Mouse (Mus musculus) brain, embryonic 18.5 days (tissue): ENCODE results near the gene Ttll13.

Source experiments
- DNase-seq: peaks from one replicate; pipeline ENCODE4 v3.0.0-alpha.2; 2012; ENCODE audit warnings: low read depth, low spot score

The Ttll13 gene

DNA sequence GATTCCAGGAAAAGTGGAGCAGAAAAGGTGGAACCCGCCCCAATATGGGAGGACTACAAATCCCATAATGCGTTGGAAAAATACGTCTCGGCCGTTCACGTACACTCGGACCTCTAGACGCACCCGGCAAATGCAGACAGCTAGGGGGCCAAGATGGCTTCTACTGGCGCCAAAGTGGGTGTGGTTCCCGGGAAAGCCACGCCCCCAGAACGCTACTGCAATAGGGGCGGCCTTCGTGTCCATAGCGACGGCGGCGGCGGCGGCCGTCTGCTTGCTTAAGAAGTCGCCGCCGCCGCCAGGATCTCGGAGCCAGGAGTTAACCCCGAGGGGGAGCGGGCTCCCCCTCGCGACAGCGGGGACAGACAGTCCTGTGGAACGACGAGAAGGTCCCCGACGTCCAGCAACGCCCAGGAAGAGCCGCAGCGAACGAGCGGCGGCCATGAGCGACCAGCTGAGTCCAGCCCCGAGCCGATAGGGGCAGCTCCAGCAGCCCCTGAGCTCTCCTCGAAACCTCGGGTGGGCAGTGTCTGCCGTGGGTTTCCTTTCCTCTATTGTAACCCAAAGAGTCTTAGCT lies at the start of gene Ttll13:
Gene Ttll13 (plus strand): TSS at position 229 of the 574 bp plus-strand sequence.
- peak; percentile 95 for DNase-seq

DNA sequence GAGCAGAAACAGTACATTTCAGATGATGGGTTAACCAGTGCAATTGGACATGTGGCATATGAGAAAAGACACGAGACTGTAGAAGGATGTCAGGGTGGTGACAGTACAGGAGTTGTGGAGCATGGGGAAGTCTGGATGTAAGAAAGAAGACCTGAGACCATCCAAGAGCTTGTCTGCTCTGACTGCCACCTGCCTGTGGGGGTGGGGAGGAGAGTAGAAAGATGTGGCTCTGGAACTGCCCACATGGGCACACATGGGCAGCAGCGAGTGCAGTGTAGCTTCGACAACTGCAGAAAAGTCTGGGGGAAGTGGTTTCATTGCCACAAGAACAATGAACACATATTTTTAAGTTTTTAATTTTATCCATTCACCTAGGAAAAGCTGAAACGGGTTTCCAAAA lies 48.8 kb upstream of the Ttll13 start:
- no peak for DNase-seq

DNA sequence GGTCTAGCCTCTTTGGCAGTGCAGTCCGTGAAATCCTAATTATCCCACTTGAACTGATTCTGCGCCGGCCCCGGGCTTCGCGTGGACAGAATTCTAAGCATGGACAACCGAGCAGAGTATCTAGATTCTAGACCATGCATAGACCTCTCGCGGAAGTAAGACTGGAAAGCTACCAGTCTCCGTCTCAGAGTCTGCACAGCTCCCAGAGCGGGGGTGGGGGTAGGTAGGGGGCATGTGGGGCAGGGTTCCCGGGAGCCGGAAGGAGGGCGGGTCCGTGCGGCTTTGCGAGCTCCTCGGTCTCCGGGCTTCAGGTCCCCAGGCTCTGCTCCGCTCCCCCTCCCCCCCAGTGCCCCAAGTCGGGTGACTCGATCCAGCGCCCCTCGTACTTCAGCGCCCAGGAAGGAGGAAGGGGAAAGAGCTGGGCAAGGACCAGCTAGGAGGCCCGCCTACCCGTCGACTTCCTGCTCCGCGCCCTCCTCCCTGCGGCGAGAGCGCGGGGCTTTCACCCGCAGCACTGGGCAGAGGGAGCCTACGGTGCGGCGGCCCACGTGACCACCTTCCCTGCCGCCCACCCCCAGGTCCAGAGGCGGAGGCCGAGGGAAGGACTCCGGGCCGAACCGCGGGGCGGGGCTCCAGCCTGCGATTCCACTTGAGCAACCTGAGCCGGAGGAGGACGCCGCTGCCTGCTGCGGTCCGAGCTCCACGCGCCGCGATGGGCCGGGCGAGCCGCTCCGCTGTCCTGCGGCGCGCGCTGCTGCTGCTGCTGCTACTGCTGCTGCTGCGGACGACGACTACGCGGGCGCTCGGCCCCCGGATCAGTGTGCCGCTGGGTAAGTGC lies 48.0 kb upstream of the Ttll13 start:
- peak; percentile 60 for DNase-seq

DNA sequence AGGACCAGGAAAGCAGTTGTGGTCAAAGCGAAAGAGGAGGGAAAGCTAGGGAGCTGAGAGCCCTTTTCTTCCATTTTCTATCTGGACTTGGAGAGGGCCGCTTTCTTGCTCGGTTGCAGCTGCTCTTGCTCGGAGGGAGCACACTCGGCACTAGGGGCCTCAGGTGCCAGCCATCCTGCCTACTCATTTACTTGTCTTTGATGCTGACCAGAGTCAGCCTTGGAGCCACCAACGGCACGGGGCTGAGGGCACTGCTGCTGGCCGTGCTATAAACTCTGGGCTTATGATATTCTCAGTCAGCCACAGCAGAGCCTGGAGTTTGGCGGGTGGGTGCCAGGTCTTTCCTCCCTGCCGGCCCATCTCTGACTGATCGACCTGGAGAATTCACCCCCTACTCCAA lies 47.3 kb upstream of the Ttll13 start:
- DNase-seq = no peak

DNA sequence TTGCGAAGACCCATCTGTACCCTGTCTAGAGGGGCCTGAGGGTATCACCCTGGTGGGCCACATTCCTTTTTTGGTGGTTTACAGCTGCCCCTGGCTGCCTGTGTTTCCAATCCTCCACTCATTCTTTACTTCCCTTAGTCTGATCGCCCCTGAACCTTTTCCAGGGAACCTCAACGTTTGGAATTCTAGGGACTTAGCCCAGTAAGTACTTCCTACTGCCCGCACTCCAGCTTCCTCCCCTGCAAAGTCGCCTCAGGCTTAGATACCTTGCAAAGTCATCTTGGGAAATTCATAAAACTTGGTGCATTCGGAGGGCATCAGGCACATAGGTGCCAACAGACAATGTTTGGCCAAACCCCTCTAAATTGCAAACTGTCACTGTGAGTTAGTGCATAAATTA lies 46.9 kb upstream of the Ttll13 start:
- DNase-seq = no peak

DNA sequence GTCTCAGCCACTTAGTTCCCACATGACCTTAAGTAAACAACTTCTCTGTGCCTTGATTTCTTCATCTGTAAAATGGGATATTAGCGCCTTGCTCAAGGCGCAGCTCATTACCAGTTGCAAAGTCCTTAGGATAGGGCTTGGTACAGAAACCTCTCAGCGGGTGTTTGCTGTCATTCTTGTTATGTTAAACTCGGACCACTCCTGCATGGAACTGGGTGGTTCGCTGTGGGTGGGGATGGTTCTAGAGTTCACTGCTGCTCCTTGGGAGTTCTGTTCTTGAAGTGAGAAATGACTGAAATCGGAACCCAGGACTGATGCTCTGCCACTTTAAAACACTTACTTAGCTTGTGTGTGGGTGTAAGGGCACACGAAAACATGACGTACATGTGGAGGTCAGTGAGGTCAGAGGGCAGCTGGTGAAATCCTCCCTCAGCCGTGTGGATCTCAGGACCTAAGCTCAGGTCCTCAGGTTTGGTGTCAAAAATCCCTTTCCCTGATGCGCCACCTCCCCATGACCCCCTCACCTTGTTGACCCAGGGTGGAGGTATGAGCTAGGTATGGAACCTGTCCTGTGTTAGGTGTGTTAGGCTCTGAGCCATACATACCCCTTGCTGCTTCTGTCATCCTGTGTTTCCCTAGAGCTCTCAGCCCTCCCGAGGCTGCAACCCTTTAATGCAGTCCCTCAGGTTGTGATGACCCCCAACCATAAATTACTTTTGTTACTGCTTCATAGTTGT lies 46.2 kb upstream of the Ttll13 start:
- DNase-seq = no peak

DNA sequence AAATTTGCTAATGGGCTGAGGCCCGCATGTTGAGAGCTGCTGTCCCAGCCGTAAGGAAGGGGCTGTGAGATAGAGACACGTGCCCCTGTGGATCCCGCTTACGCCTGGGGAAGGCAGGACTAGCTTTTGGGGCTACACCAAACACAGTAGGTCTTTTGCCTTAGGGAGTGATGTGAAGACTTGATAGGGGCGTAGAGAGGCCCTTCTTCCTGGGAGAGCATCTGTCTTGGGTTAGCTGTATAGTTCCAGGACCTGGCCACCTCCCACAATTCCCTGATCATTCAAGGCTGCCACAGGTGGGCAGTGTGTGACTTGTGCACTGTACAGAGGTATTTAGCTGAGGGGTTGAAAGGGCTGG lies 45.6 kb upstream of the Ttll13 start:
- DNase-seq = no peak

DNA sequence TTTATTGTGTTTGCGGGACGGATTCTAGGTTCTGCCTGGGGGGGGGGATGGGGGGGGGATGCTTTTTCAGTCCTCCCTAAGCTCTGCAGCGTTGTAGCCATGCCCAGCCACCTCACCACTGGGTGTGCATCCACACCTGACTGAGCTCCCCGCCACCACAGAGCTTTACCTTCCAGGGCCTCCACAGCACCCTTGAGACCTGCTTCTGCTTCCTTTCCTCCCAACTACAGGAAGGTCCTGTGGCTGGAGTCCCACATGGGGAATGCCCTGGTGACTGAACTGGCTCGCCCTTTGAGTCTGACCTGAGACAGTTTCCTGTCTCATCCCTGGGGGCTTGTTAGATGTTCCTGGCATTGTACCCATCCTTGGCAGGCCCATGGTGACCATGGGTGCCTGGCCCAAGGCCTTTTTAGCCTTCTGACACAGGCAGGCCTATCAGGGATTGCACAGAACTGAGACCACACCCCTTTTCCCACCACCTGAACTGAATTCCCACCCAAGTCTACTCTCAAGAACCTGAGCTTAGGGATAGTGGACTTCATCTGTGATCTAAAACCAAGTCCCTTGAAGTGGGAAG lies 45.1 kb upstream of the Ttll13 start:
- no peak for DNase-seq

DNA sequence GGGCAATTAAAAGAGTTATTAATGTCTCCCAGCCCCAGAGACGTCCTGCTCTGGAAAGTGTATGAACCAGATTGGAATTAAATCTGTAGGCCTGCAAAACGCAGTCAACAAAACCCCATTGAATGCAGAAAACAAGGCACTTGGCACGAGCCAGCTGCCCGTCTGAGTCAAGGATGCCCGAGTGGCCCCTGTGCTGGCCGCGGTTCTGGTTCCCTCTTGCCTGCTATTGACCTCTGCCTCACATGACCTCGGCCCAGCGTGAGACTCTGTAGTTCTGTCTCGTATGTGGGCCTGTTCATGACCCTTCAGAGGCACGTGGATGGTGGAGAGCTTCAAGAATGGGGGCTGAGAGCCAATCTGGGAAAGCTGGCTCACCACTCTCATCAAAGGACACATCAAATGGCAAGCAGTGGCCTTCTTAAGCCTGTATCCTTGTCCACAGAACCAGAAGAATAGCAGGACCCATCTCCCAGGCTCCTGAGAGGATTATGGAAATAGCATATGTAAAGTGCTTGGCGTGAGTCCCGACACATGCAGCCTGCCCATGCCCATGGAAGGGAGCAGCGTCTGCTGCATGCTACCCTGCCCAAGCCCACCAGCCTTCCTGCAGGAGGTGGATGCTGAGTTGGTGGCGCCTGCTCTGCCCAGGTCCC lies 44.2 kb upstream of the Ttll13 start:
- DNase-seq = no peak

DNA sequence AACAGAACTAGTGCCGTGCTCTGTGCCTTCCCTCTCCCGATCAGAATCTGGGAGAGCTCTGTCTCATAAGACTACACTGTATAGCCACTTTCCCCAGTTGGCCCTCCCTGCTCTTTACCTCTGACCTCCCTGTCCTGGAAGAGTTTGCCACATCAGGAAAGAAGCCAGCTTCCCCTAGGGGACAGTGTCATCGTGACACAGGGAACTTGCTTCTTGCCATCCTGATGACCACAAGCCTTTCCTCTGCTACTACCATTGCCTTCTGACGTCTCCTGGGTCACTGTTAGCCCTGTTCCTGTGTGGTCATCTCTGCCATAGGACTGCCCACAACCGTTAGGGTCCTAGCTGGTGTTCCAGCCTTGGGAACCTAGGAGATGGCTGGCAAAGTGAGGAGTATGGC lies 43.2 kb upstream of the Ttll13 start:
- DNase-seq = no peak

DNA sequence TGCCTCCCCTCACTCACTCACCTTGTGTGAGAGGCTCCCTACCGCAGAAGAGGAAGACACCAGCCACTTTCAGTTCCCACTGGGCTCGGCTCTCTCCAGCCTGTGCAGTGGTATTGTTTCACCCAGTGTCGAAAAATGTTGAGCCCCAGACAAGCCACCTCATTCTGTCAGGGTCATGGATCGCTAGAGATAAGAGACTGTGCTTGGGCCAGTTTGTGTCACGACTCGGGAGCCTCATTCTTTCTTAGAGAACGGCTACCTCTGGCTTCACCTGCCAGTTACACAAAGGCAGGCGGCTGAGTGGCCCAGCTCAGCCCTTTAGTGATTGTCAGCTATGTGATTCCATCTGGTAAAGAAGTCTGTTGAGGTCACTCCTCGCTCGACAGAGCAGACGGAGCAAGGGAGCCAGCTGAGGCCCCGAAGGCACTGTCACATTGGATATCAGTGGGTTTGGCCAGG lies 42.5 kb upstream of the Ttll13 start:
- no peak for DNase-seq

DNA sequence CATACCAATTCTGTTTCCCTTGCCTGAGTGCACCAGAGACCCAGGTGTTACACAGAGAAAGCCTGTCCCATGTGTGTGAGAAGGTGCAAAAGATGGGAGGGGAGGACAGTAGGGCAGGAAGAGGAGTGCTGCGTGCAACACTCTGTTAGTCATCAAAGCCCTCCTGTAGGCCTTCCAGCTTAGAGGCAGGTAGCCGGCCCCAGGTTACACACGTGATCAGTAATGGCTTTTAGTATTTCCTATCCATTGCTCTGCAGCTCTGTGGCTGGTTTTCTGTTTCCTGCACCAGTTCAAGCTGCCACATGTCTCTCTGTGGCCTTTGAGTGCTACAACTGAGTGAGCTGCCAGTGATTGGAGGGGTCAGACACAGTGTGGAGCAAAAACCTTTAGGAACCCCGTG lies 41.8 kb upstream of the Ttll13 start:
- DNase-seq = no peak

DNA sequence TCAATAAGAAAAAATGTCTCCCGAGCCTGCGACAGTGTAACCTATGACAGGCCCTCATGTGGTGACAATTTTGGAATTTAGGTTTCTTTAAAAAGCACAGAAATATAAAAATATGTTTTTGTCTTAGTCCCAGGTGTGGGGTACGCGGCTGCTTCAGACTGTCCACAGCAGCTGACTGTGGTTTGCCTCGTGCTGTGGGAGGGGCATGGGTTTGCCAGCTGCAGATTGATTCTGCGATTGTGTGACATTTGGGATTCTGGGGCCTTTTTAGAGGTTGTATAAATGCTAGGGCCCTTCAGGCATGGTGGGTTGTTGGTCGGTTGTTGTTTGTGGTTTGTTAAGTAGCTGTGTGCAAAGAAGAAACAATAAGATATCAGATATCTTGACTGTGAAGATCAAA lies 41.2 kb upstream of the Ttll13 start:
- no peak for DNase-seq

DNA sequence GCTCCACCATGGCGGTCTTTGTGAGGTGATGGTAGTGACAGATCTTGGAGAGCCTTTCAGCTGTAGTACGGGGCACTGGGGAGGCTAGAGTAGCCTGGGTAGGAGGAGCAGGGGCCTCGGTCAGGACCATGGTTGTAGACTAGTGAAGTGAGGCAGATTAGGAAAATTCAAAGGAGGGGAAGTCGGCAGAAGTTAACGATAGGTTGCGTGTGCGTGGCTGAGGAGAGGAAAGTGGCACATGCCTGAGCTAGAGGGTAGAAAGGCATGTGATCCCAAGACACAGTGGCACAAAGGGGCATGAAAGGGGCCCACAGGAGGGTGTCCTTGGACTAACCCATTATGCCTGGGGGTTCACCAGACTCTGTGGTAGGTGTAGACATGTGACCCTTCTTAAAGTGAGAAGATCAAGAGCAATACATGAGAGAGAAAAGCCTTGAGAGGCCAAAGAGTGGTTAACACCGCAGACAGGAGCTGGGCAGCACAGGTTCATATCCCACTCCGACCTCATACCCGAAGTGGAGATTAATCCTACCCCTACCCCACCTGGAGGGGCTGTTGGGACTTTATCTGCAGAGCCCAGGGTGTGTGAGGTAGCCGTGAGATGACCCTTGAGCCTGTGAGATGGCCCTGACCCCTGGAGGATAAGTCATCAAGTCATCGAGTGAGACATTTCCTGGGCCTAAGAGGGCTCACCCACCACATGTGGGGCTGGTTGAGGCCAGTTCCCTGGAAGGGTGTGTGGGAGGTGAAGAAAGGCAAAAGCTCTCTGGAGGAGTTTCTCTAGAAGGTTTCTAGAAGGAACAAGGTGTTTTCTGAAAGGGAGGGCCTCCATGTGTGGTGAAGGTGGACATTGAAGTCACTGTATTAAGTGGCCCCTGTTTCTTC lies 40.2 kb upstream of the Ttll13 start:
- DNase-seq = no peak

DNA sequence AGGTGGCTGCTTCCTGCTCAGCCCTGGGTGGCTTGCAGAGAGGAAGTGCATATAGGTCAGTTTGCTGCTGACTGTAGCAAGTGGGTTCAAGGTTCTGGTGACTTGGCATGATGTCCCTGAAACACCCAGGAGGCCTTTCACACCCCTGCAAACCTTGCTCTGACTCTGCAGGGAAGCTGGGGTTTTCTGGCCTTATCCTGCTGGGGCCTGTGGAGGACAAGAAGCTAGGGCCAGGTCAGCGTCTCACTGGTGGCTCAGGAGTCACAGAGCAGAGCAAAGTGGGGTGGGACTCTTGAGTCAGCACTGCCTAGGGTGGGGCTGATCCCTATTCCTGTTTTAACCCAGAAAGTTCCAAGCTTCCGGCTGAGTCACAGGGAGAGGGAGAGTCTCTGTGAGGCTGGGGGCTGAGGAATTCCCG lies 38.9 kb upstream of the Ttll13 start:
- DNase-seq = no peak

DNA sequence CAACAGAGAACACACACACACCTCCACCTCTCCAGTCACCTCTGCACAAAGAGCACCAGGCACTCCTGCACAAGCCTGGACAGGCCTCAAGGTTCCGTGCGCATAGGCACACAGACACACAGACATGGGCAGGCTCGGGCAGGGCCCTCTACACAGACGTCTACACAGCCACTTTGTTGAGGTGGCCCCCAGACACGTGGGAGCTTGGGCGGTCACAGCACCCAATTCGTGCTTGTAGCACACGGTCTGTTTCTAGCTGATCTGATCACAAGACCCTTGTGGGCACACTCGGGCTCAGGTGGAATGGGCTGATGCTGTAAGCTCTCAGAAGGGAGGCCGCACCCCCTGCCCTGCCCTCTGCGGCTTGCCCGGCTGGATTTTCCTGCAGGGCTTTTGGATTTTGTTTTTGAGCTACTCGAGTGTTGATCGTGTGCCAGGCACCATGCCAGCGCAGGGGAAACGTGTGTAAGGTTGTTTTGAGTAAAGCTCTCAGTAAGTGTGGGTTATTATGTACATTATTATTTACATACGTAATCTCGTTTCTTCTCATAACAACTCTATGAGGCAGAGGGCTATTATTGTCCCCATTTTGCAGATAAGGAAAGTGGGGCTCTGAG lies 38.0 kb upstream of the Ttll13 start:
- DNase-seq = no peak

DNA sequence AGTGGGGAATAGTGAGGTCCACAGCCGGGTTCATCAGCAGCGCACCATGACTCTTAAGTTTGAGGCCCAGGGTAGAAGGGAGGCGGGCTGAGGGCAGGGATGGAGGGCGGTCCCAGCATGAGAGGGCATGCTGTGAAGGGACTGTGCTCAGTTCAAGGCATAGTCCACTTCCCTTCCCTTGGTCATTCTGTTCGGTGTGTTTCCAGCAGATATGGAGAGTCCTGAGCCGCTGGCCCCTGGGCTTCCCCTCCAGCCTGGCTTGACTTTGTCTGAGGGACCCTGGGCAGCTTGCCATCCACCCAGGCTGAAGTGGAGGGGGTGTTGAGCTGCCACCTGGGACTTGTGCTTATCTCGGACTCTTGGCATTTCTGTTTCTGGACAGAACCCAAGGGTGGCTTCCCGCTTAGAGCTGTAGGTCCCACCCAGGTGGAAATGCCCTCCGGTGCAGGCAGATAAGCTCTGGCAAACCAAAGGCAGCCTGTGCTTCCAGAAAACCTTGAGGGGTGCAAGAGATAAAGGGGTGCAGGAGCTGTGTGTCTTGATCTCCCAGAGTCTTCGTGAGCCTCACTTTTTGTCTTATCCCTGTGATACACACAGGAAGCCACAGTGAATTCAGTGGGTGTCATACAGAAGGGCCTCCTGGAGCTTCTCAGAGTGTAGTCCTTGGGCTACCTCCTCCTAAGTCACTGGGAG lies 37.3 kb upstream of the Ttll13 start:
- no peak for DNase-seq

DNA sequence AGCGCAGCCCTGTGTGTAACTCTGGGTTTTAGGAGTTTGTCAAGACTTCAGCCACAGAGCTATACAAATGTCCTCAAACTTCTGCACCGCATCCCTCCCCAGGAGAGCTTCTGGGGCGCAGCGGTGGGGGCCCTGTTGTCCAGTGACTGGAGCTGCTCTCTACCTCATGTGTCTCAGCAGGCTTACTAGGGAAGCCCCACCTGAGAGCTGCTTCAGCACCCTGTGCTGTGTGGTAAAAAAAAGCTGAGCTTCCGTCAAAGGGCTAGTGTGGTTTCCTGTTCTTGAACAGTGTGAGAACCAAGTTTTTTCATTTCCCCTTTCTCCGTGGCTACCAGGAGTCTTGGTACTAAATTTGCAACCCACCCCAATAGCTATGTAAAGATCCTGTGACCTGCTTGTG lies 36.5 kb upstream of the Ttll13 start:
- no peak for DNase-seq

DNA sequence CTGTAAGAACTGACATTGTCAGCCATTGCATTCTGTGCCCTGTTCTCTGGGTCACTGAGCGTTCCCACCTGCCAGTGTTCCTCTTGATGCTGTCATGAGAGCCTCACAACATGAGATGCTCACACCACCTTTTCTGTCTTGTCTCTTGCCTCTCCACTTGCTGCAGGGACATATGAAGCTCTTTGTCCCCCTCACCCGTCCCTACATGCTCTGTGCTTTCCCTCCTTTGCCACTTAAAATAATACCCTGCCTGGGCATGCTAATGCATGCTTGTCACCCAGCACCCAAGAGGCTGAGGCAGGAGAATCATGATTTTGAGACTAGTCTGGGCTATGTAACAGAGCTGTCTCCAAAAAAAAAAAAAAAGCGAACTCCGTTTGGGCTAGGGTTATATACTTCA lies 35.2 kb upstream of the Ttll13 start:
- DNase-seq = no peak

DNA sequence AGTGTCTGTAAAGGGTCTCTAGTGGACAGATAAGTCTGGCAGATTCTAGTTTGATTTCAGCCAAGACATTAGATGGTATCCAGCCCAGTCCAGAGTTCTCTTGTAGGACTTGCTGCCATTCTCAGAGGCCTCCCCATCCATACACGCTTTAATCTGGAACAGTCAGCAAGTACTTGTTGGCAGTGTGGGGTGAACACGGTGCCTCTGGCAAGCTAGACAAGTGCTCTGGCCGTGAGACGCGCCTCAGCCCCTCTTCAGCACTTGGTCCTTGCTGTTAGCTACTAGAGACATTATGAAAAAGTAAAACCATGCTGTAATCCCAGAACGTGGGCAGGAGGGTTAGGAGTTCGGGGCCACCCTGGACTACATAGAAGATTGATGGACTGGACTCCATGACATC lies 32.6 kb upstream of the Ttll13 start:
- no peak for DNase-seq
